Mouse (Mus musculus) cerebellum, adult 9-11 months (tissue): ENCODE measurements at regions not wholly inside any gene's neighbourhood (a gene's known extent, or its start where the extent isn't known, plus 50 kb on each side); places are given as distances from the start of the nearest gene placed in this dataset.
A peak's percentile ranks its signal among the peaks of the same experiment; 100 is the strongest.

ENCODE experiments used
- DNase-seq: peaks from one replicate; pipeline ENCODE4 v3.0.0; 2022

- no peak for DNase-seq
Measured at GRCm38 (mm10) chr9:101807249-101807648, 54.4 kb upstream of the 9630041A04Rik start.

- no peak for DNase-seq
Measured at GRCm38 (mm10) chr9:101796718-101797117, 64.9 kb upstream of the 9630041A04Rik start.

GRCm38 (mm10) chr9:101796063-101796462 is 65.6 kb upstream of the 9630041A04Rik start:
- DNase-seq: no peak

GRCm38 (mm10) chr9:101795436-101795835 is 66.2 kb upstream of the 9630041A04Rik start:
- no peak for DNase-seq

- DNase-seq: no peak
Measured at GRCm38 (mm10) chr9:101790936-101791335, 70.7 kb upstream of the 9630041A04Rik start.

- no peak for DNase-seq
Measured at GRCm38 (mm10) chr9:101740949-101741605, 120.6 kb upstream of the 9630041A04Rik start.

- no peak for DNase-seq
Measured at GRCm38 (mm10) chr9:101739322-101739721, 122.3 kb upstream of the 9630041A04Rik start.

GRCm38 (mm10) chr9:101734271-101734670 is 127.4 kb upstream of the 9630041A04Rik start:
- DNase-seq: no peak

GRCm38 (mm10) chr9:101733611-101734225 is 127.9 kb upstream of the 9630041A04Rik start:
- DNase-seq: no peak

- DNase-seq: no peak
Measured at GRCm38 (mm10) chr9:101730136-101730535, 131.5 kb upstream of the 9630041A04Rik start.

GRCm38 (mm10) chr9:101717911-101718310 is 143.7 kb upstream of the 9630041A04Rik start:
- DNase-seq: no peak

- DNase-seq: no peak
Measured at GRCm38 (mm10) chr9:101716326-101716725, 145.3 kb upstream of the 9630041A04Rik start.

GRCm38 (mm10) chr9:101714805-101715204 is 146.8 kb upstream of the 9630041A04Rik start:
- DNase-seq: no peak

GRCm38 (mm10) chr9:101710611-101711071 is 151.0 kb upstream of the 9630041A04Rik start:
- DNase-seq: peak; percentile 83

- no peak for DNase-seq
Measured at GRCm38 (mm10) chr9:101700368-101700767, 161.3 kb upstream of the 9630041A04Rik start.

- no peak for DNase-seq
Measured at GRCm38 (mm10) chr9:101694054-101694453, 167.6 kb upstream of the 9630041A04Rik start.

- no peak for DNase-seq
Measured at GRCm38 (mm10) chr9:101691336-101691735, 170.3 kb upstream of the 9630041A04Rik start.

GRCm38 (mm10) chr9:101690916-101691315 is 170.7 kb upstream of the 9630041A04Rik start:
- no peak for DNase-seq

- no peak for DNase-seq
Measured at GRCm38 (mm10) chr9:101690402-101690861, 171.2 kb upstream of the 9630041A04Rik start.

- DNase-seq: peak; percentile 81
Measured at GRCm38 (mm10) chr9:101689532-101690401, 171.9 kb upstream of the 9630041A04Rik start.

- peak; percentile 15 for DNase-seq
Measured at GRCm38 (mm10) chr9:101687226-101687625, 174.4 kb upstream of the 9630041A04Rik start.

- no peak for DNase-seq
Measured at GRCm38 (mm10) chr9:101677563-101677962, 184.1 kb upstream of the 9630041A04Rik start.

- DNase-seq: no peak
Measured at GRCm38 (mm10) chr9:101670111-101670510, 191.5 kb upstream of the 9630041A04Rik start.
